Mouse (Mus musculus): ENCODE measurements around the gene Ptpn3.

DNA sequence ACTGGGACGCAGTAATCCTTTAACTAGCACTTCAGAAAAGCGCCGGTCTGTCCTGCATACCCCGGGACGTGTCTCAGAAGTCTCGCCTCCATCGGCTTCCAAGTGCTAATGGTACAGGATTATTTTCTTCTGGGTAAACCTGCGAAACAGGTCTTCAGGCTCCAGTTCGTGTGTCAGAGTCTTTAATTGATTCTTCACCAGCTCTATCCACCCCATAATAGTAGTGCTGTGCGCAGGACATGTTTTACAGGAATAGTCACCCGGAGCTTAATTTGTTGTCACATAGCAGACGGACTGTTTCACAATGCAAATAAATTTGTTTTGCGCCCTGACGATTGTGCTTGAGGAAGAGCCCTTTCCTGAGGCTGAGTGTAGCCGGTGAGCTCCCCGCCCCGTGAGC is 37.3 kb upstream of the Ptpn3 start:
- TF ChIP-seq CTCF (IDR thresholded peaks at IDR 0.05; ENCODE audit: low read depth, low read length): no peak
- TF ChIP-seq POLR2A (IDR thresholded peaks at IDR 0.05; ENCODE audit: extremely low read depth, insufficient read depth, low read length): no peak
